ENCODE assay signal across 11 mouse cellular contexts in the genomic region with DNA sequence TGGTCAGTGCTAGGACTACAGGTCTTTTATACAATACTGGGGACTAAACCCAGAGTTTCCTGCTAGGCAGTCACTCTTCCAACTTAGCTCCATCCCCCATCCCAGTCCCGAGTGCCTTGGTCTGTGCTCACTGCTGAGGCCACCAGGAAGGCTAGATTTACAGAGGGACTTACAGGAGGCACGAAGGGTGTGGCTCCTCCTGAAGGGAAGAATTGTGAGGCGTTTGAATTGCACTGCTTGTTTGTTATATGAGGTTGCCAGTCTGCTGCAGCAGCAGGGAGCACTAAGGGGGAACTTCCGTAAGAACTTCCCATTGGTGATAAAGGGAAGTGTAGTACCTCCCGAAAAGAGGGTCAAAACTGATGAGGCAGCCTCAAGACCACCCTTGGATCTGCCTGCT. TPM values are rescaled to one million over a fixed set of nuclear protein-coding genes. Genes with fewer than 3 reads are reported as not detected.
A peak's percentile ranks its signal among the peaks of the same experiment; 100 is the strongest.
DNase-seq lines count a peak whose midpoint lies in the region; ATAC-seq and TF ChIP-seq lines count a peak whose summit lies in the region.
"Had no signal": no experiment of that assay in that cellular context is flagged by ENCODE, and none has a peak within 500 bp of the region (broad histone marks: within the 10 kb centered on the region; RNA-seq: fewer than 3 reads in every experiment).

No protein-coding gene starts in this region.

- no peak for ATAC-seq in heart, embryonic 12.5 days (ENCODE audit: insufficient number of reproducible peaks, low FRiP score)
- peak; percentile 3; the same call in 1 of the 2 replicates for ATAC-seq in midbrain, embryonic 11.5 days (ENCODE audit: low FRiP score)
- ATAC-seq in midbrain, embryonic 15.5 days (replicated peaks): no peak
- ATAC-seq in hindbrain, embryonic 12.5 days (ENCODE audit: low FRiP score): no peak
- ATAC-seq: inflammation-experienced regulatory T-cells, adult 6 months had no signal

- H3K27me3 ChIP-seq in heart, embryonic 12.5 days (replicated peaks): peaks cover 13% of the 10 kb centered on the region
- H3K27me3 ChIP-seq in midbrain, embryonic 11.5 days (ENCODE audit: control insufficient read depth, insufficient read depth, low read length): peaks cover 22% of the 10 kb centered on the region
- H3K27me3 ChIP-seq in midbrain, embryonic 15.5 days (replicated peaks): peaks cover 20% of the 10 kb centered on the region
- H3K27me3 ChIP-seq in hindbrain, embryonic 12.5 days: peaks cover 33% of the 10 kb centered on the region
- H3K27me3 ChIP-seq in small intestine, adult 2 months (ENCODE audit: control insufficient read depth, insufficient read depth, low read length): peaks cover 7% of the 10 kb centered on the region

- DNase-seq in heart, adult 9 months (ENCODE audit: low spot score in 2 of 2): no peak
- DNase-seq in midbrain, embryonic 11.5 days (ENCODE audit: low spot score, missing footprints): no peak
- DNase-seq in retina, embryonic 14.5 days (ENCODE audit: low spot score): no peak
- no peak for DNase-seq in urinary bladder, adult 18-20 months (ENCODE audit: low spot score in 2 of 2)
- DNase-seq: cerebellum, adult 11 months; thymus, postnatal 14 days had no signal

- peak overlapping the region; percentile 75 for H3K9ac ChIP-seq in heart, embryonic 12.5 days
- peak overlapping the region; percentile 26; the same call in 1 of the 2 replicates for H3K9ac ChIP-seq in midbrain, embryonic 11.5 days (ENCODE audit: low read length)
- no peak overlapping the region for H3K9ac ChIP-seq in midbrain, embryonic 15.5 days
- no peak overlapping the region for H3K9ac ChIP-seq in hindbrain, embryonic 12.5 days

- peaks cover 61% of the 10 kb centered on the region for H3K36me3 ChIP-seq in heart, embryonic 12.5 days
- peaks cover 2% of the 10 kb centered on the region; the same call in 1 of the 2 replicates for H3K36me3 ChIP-seq in midbrain, embryonic 11.5 days (ENCODE audit: control insufficient read depth, insufficient read depth, low read length)
- H3K36me3 ChIP-seq in midbrain, embryonic 15.5 days (replicated peaks): 0 out of 2 replicates have a peak, but pooled peaks cover 5% of the 10 kb centered on the region
- peaks cover 27% of the 10 kb centered on the region for H3K36me3 ChIP-seq in hindbrain, embryonic 12.5 days
- no peaks in the 10 kb centered on the region for H3K36me3 ChIP-seq in small intestine, adult 2 months (ENCODE audit: control insufficient read depth, insufficient read depth, low read length)

- no peak overlapping the region for H3K4me3 ChIP-seq in heart, embryonic 12.5 days
- H3K4me3 ChIP-seq in midbrain, embryonic 11.5 days (ENCODE audit: low read depth, low read length): no peak overlapping the region
- no peak overlapping the region for H3K4me3 ChIP-seq in midbrain, embryonic 15.5 days
- no peak overlapping the region for H3K4me3 ChIP-seq in hindbrain, embryonic 12.5 days
- H3K4me3 ChIP-seq in small intestine, adult 2 months (ENCODE audit: low read depth, low read length): no peak overlapping the region

- TF ChIP-seq POLR2A in small intestine, adult 2 months (IDR thresholded peaks at IDR 0.05; ENCODE audit: low read depth, low read length): no peak

- H3K4me2 ChIP-seq in heart, embryonic 12.5 days: peak overlapping the region; percentile 42
- H3K4me2 ChIP-seq in midbrain, embryonic 11.5 days: peak overlapping the region; percentile 30
- no peak overlapping the region for H3K4me2 ChIP-seq in midbrain, embryonic 15.5 days
- peak overlapping the region; percentile 11; the same call in 1 of the 2 replicates for H3K4me2 ChIP-seq in hindbrain, embryonic 12.5 days (replicated peaks)

- H3K4me1 ChIP-seq in heart, embryonic 12.5 days (replicated peaks): peaks cover 59% of the 10 kb centered on the region
- peaks cover 29% of the 10 kb centered on the region for H3K4me1 ChIP-seq in midbrain, embryonic 11.5 days (ENCODE audit: control insufficient read depth, insufficient read depth, low read length)
- peaks cover 24% of the 10 kb centered on the region for H3K4me1 ChIP-seq in midbrain, embryonic 15.5 days
- peaks cover 32% of the 10 kb centered on the region for H3K4me1 ChIP-seq in hindbrain, embryonic 12.5 days
- H3K4me1 ChIP-seq in small intestine, adult 2 months (ENCODE audit: control insufficient read depth, insufficient read depth, insufficient read length, low read length): peaks cover 2% of the 10 kb centered on the region; the same call in 1 of the 2 replicates

- peak overlapping the region; percentile 99 for H3K27ac ChIP-seq in heart, embryonic 12.5 days (ENCODE audit: poor library complexity, severe bottlenecking)
- peak overlapping the region; percentile 84 for H3K27ac ChIP-seq in midbrain, embryonic 11.5 days (ENCODE audit: low read depth, low read length)
- no peak overlapping the region for H3K27ac ChIP-seq in midbrain, embryonic 15.5 days
- peak overlapping the region; percentile 58 for H3K27ac ChIP-seq in hindbrain, embryonic 12.5 days
- H3K27ac ChIP-seq in small intestine, adult 2 months (ENCODE audit: insufficient read depth, low read depth, low read length): peak overlapping the region; percentile 32; the same call in 1 of the 2 replicates

- WGBS in heart, embryonic 12.5 days: 19% methylated on average over 5 of the region's 5 CpGs
- WGBS in midbrain, embryonic 11.5 days: 18% methylated on average over 5 of the region's 5 CpGs
- WGBS in midbrain, embryonic 15.5 days: 20% methylated on average over 5 of the region's 5 CpGs
- 6% methylated on average over 5 of the region's 5 CpGs for WGBS in hindbrain, embryonic 12.5 days
- 10% methylated on average over 5 of the region's 5 CpGs for WGBS in small intestine, adult 2 months

- H3K9me3 ChIP-seq in heart, embryonic 12.5 days (replicated peaks): peaks cover 16% of the 10 kb centered on the region
- peaks cover 1% of the 10 kb centered on the region; the same call in 1 of the 2 replicates for H3K9me3 ChIP-seq in midbrain, embryonic 11.5 days (ENCODE audit: control insufficient read depth, low read length)
- H3K9me3 ChIP-seq in midbrain, embryonic 15.5 days: no peaks in the 10 kb centered on the region
- H3K9me3 ChIP-seq in hindbrain, embryonic 12.5 days (replicated peaks): peaks cover 2% of the 10 kb centered on the region

- TF ChIP-seq CTCF in small intestine, adult 2 months (IDR thresholded peaks at IDR 0.05; ENCODE audit: extremely low read depth, insufficient read length, insufficient replicate concordance, low read depth, low read length): no peak

RNA-seq across cellular contexts. Expression of gene Dact3, which starts 5.5 kb away (rescaled TPM):
- polyA plus RNA-seq in heart, embryonic 12.5 days (2016; fragmentation: Nextera tagmentation; extraction: Ambion mirVana): 14.3 and 15.2 TPM in 2 replicates
- 4.8 and 5.3 TPM in 2 replicates for polyA plus RNA-seq in midbrain, embryonic 11.5 days (2014; fragmentation: Nextera tagmentation; extraction: Ambion mirVana)
- polyA plus RNA-seq in midbrain, embryonic 15.5 days (2015; fragmentation: Nextera tagmentation; extraction: Ambion mirVana): 4.7 and 4.8 TPM in 2 replicates
- polyA plus RNA-seq in hindbrain, embryonic 12.5 days (2016; fragmentation: Nextera tagmentation; extraction: Ambion mirVana): 9.0 and 10.4 TPM in 2 replicates
- 21.6 and 24.2 TPM in 2 replicates for polyA plus RNA-seq in small intestine, adult 2 months (2012; rRNA removed)
- polyA plus RNA-seq: inflammation-experienced regulatory T-cells, adult 6 months had no signal

RNA-seq across cellular contexts. Expression of gene Gng8, which starts 11.0 kb away (rescaled TPM):
- 2.3 and 4.3 TPM in 2 replicates for polyA plus RNA-seq in heart, embryonic 12.5 days (2016; fragmentation: Nextera tagmentation; extraction: Ambion mirVana)
- polyA plus RNA-seq in midbrain, embryonic 11.5 days (2014; fragmentation: Nextera tagmentation; extraction: Ambion mirVana): 9.7 and 10.2 TPM in 2 replicates
- 9.7 and 16.6 TPM in 2 replicates for polyA plus RNA-seq in midbrain, embryonic 15.5 days (2015; fragmentation: Nextera tagmentation; extraction: Ambion mirVana)
- polyA plus RNA-seq in hindbrain, embryonic 12.5 days (2016; fragmentation: Nextera tagmentation; extraction: Ambion mirVana): 12.1 and 13.6 TPM in 2 replicates
- polyA plus RNA-seq in small intestine, adult 2 months (2012; rRNA removed): 2.1 and 2.2 TPM in 2 replicates
- polyA plus RNA-seq: inflammation-experienced regulatory T-cells, adult 6 months had no signal

RNA-seq across cellular contexts. Expression of gene Ptgir, which starts 25.7 kb away (rescaled TPM):
- polyA plus RNA-seq in heart, embryonic 12.5 days (2016; fragmentation: Nextera tagmentation; extraction: Ambion mirVana): 0.28 and 0.34 TPM in 2 replicates
- 0.94 and 1.2 TPM in 2 replicates for polyA plus RNA-seq in midbrain, embryonic 11.5 days (2014; fragmentation: Nextera tagmentation; extraction: Ambion mirVana)
- polyA plus RNA-seq in midbrain, embryonic 15.5 days (2015; fragmentation: Nextera tagmentation; extraction: Ambion mirVana): 0.42 and 0.43 TPM in 2 replicates
- polyA plus RNA-seq in hindbrain, embryonic 12.5 days (2016; fragmentation: Nextera tagmentation; extraction: Ambion mirVana): 1.6 and 2.1 TPM in 2 replicates
- polyA plus RNA-seq in small intestine, adult 2 months (2012; rRNA removed): 1.2 and 1.7 TPM in 2 replicates

RNA-seq across cellular contexts. Expression of gene Prkd2, which starts 37.9 kb away (rescaled TPM):
- 10.8 and 11.8 TPM in 2 replicates for polyA plus RNA-seq in heart, embryonic 12.5 days (2016; fragmentation: Nextera tagmentation; extraction: Ambion mirVana)
- 9.2 and 10.3 TPM in 2 replicates for polyA plus RNA-seq in midbrain, embryonic 11.5 days (2014; fragmentation: Nextera tagmentation; extraction: Ambion mirVana)
- 6.7 TPM in 2 replicates for polyA plus RNA-seq in midbrain, embryonic 15.5 days (2015; fragmentation: Nextera tagmentation; extraction: Ambion mirVana)
- 8.8 and 9.3 TPM in 2 replicates for polyA plus RNA-seq in hindbrain, embryonic 12.5 days (2016; fragmentation: Nextera tagmentation; extraction: Ambion mirVana)
- 22.9 and 44.0 TPM in 2 replicates for polyA plus RNA-seq in small intestine, adult 2 months (2012; rRNA removed)

RNA-seq across cellular contexts. Expression of gene Calm3, which starts 43.3 kb away (rescaled TPM):
- polyA plus RNA-seq in heart, embryonic 12.5 days (2016; fragmentation: Nextera tagmentation; extraction: Ambion mirVana): 83.6 and 95.0 TPM in 2 replicates
- polyA plus RNA-seq in midbrain, embryonic 11.5 days (2014; fragmentation: Nextera tagmentation; extraction: Ambion mirVana): 284 and 295 TPM in 2 replicates
- polyA plus RNA-seq in midbrain, embryonic 15.5 days (2015; fragmentation: Nextera tagmentation; extraction: Ambion mirVana): 351 and 370 TPM in 2 replicates
- polyA plus RNA-seq in hindbrain, embryonic 12.5 days (2016; fragmentation: Nextera tagmentation; extraction: Ambion mirVana): 185 and 210 TPM in 2 replicates
- 147 and 452 TPM in 2 replicates for polyA plus RNA-seq in small intestine, adult 2 months (2012; rRNA removed)

Comparison
In these comparisons a context has a peak if more than half of its experiments do, and no peak if none do; other contexts are left out.
1. H3K9ac ChIP-seq: peak in heart, embryonic 12.5 days (single experiment) and midbrain, embryonic 11.5 days (single experiment); none in midbrain, embryonic 15.5 days (single experiment) and hindbrain, embryonic 12.5 days (single experiment).